Mouse (Mus musculus) embryonic facial prominence, embryonic 15.5 days (tissue): Measurements from ENCODE around the gene Rdh9. TPM values are rescaled to one million over a fixed set of nuclear protein-coding genes. Genes with fewer than 3 reads are reported as not detected.

Source experiments
- ATAC-seq: fragments of 200-750 bp; cut with Nextera tagmentation; 2 replicates; pipeline ENCODE4 v1.8.0; 2017; ENCODE audit warnings: low read depth, moderate TSS enrichment; ENCODE audit not compliant: insufficient number of reproducible peaks, low FRiP score, low TSS enrichment
- H3K27ac ChIP-seq: fragments of 300-500 bp; sonication (generic); replicated peaks from 2 replicates; pipeline ENCODE4 v1.5.1; 2015; ENCODE audit warnings: mild to moderate bottlenecking, inconsistent platforms
- H3K27me3 ChIP-seq: fragments of 300-500 bp; sonication (generic); 2 replicates; pipeline ENCODE4 v1.6.1; 2015; ENCODE audit warnings: inconsistent platforms
- H3K36me3 ChIP-seq: fragments of 300-500 bp; sonication (generic); 2 replicates; pipeline ENCODE4 v1.6.1; 2015; ENCODE audit warnings: mild to moderate bottlenecking, inconsistent platforms
- H3K4me1 ChIP-seq: fragments of 300-500 bp; sonication (generic); 2 replicates; pipeline ENCODE4 v1.6.1; 2015; ENCODE audit warnings: inconsistent platforms
- H3K4me2 ChIP-seq: fragments of 300-500 bp; sonication (generic); replicated peaks from 2 replicates; pipeline ENCODE4 v1.6.1; 2015; ENCODE audit warnings: mild to moderate bottlenecking, inconsistent platforms
- H3K4me3 ChIP-seq: fragments of 300-500 bp; sonication (generic); replicated peaks from 2 replicates; pipeline ENCODE4 v1.5.1; 2015; ENCODE audit warnings: mild to moderate bottlenecking, inconsistent platforms
- H3K9ac ChIP-seq: fragments of 300-500 bp; sonication (generic); 2 replicates; pipeline ENCODE4 v1.6.1; 2015; ENCODE audit warnings: inconsistent platforms
- H3K9me3 ChIP-seq: fragments of 300-500 bp; sonication (generic); replicated peaks from 2 replicates; pipeline ENCODE4 v1.6.1; 2016; ENCODE audit warnings: inconsistent platforms
- WGBS: fragments of 180-500 bp; shearing (Covaris S2); methylation state at CpG from one replicate; pipeline ENCODE4 v1.1.7; 2015; 5-methylcytosine and 5-hydroxymethylcytosine counted together
- polyA plus RNA-seq: library from polyadenylated mRNA; unstranded; fragments of >200 nt; fragmentation: Nextera tagmentation; extraction: Ambion mirVana; gene quantifications from 2 replicates; pipeline ENCODE4 v1.2.1, GENCODE M21; 2015

The Rdh9 gene
- not detected in 2 replicates for polyA plus RNA-seq

GRCm38 (mm10) chr10:127776011-127776410, at the start of gene Rdh9:
Gene Rdh9 (plus strand): TSS chr10:127776386.
- Histone ChIP-seq H3K9me3 (no peaks in the 10 kb centered on the region), H3K36me3 (no peaks in the 10 kb centered on the region), H3K27me3 (no peaks in the 10 kb centered on the region), H3K4me3 (no peak within 1 kb of the TSS), H3K9ac (no peak within 1 kb of the TSS), H3K27ac (no peak within 1 kb of the TSS), H3K4me2 (no peak within 1 kb of the TSS), H3K4me1 (no peaks in the 10 kb centered on the region)
- ATAC-seq, result no peak
- WGBS, result 86% methylated on average over 2 of the region's 2 CpGs

- H3K27me3 ChIP-seq, result peaks cover 9% of the 10 kb centered on the region
- H3K36me3 ChIP-seq, result no peaks in the 10 kb centered on the region
- 57% methylated on average over 8 of the region's 8 CpGs for WGBS
- no peak overlapping the region for H3K27ac ChIP-seq
- H3K9ac ChIP-seq, result no peak overlapping the region
- H3K4me2 ChIP-seq, result no peak overlapping the region
- no peak for ATAC-seq
- no peaks in the 10 kb centered on the region for H3K9me3 ChIP-seq
- no peak overlapping the region for H3K4me3 ChIP-seq
- H3K4me1 ChIP-seq, result peaks cover 5% of the 10 kb centered on the region; the same call in 1 of the 2 replicates
Observed at GRCm38 (mm10) chr10:127728437-127728836, 47.7 kb upstream of the Rdh9 start.

GRCm38 (mm10) chr10:127730285-127730932, 45.8 kb upstream of the Rdh9 start:
- no peaks in the 10 kb centered on the region for H3K9me3 ChIP-seq
- H3K4me3 ChIP-seq, result no peak overlapping the region
- 47% methylated on average over 11 of the region's 11 CpGs for WGBS
- ATAC-seq, result no peak
- peaks cover 9% of the 10 kb centered on the region for H3K27me3 ChIP-seq
- no peak overlapping the region for H3K27ac ChIP-seq
- H3K4me1 ChIP-seq, result peaks cover 5% of the 10 kb centered on the region; the same call in 1 of the 2 replicates
- no peak overlapping the region for H3K9ac ChIP-seq
- no peak overlapping the region for H3K4me2 ChIP-seq
- H3K36me3 ChIP-seq, result no peaks in the 10 kb centered on the region

- 26% methylated on average over 9 of the region's 9 CpGs for WGBS
- no peak overlapping the region for H3K27ac ChIP-seq
- no peak overlapping the region for H3K9ac ChIP-seq
- peaks cover 9% of the 10 kb centered on the region for H3K27me3 ChIP-seq
- H3K9me3 ChIP-seq, result no peaks in the 10 kb centered on the region
- ATAC-seq, result no peak
- no peak overlapping the region for H3K4me3 ChIP-seq
- H3K4me1 ChIP-seq, result peaks cover 5% of the 10 kb centered on the region; the same call in 1 of the 2 replicates
- H3K4me2 ChIP-seq, result no peak overlapping the region
- H3K36me3 ChIP-seq, result no peaks in the 10 kb centered on the region
Observed at GRCm38 (mm10) chr10:127730933-127731310, 45.3 kb upstream of the Rdh9 start.

GRCm38 (mm10) chr10:127731397-127731796, 44.8 kb upstream of the Rdh9 start:
- no peak overlapping the region for H3K4me2 ChIP-seq

GRCm38 (mm10) chr10:127734434-127734833, 41.8 kb upstream of the Rdh9 start:
- Histone ChIP-seq H3K27me3 (peaks cover 4% of the 10 kb centered on the region; the same call in 1 of the 2 replicates), H3K4me1 (peaks cover 10% of the 10 kb centered on the region; the same call in 1 of the 2 replicates), H3K9me3 (no peaks in the 10 kb centered on the region), H3K9ac (no peak overlapping the region), H3K36me3 (no peaks in the 10 kb centered on the region), H3K4me3 (no peak overlapping the region), H3K27ac (no peak overlapping the region), H3K4me2 (no peak overlapping the region)
- WGBS, result 32% methylated on average over 5 of the region's 5 CpGs
- ATAC-seq, result no peak

More at GRCm38 (mm10) chr10:127731397-127731796, 44.8 kb upstream of the Rdh9 start:
- Histone ChIP-seq H3K27ac (no peak overlapping the region), H3K9me3 (no peaks in the 10 kb centered on the region), H3K27me3 (peaks cover 9% of the 10 kb centered on the region), H3K9ac (no peak overlapping the region), H3K4me1 (peaks cover 5% of the 10 kb centered on the region; the same call in 1 of the 2 replicates), H3K36me3 (no peaks in the 10 kb centered on the region), H3K4me3 (no peak overlapping the region)
- no peak for ATAC-seq
- WGBS, result 34% methylated on average over 5 of the region's 5 CpGs

- H3K9me3 ChIP-seq, result no peaks in the 10 kb centered on the region
- no peak overlapping the region for H3K9ac ChIP-seq
- ATAC-seq, result no peak
Observed at GRCm38 (mm10) chr10:127736266-127736665, 39.9 kb upstream of the Rdh9 start.

GRCm38 (mm10) chr10:127736916-127737315, 39.3 kb upstream of the Rdh9 start:
- no peak for ATAC-seq

More at GRCm38 (mm10) chr10:127736266-127736665, 39.9 kb upstream of the Rdh9 start:
- Histone ChIP-seq H3K27me3 (peaks cover 2% of the 10 kb centered on the region; the same call in 1 of the 2 replicates), H3K4me2 (no peak overlapping the region), H3K36me3 (0 out of 2 replicates have a peak, but pooled peaks cover under 1% of the 10 kb centered on the region), H3K27ac (no peak overlapping the region), H3K4me3 (no peak overlapping the region), H3K4me1 (peaks cover 16% of the 10 kb centered on the region)
- 80% methylated on average over 2 of the region's 2 CpGs for WGBS

DNA sequence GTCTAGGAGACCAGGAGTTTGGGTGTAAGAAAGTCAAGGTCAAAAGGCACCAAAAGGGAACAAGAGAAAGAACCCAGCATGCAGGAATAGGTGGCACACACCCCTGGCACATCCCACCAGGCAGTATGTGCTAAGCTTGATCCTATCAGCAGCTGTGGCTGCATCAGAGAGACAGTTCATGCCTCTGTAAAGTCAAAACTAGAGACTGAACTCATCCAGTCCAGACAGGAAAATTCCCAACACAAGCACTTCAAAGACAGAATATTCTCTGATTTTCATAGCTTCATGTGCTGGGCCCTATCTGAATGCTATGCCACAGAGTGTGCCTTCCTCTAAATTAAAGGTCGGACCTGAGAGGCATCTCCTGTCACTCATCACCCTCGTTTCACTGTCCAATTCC, 38.6 kb upstream of the Rdh9 start:
- 25% methylated on average over 2 of the region's 2 CpGs for WGBS
- no peak overlapping the region for H3K4me3 ChIP-seq
- no peak overlapping the region for H3K9ac ChIP-seq
- peaks cover 13% of the 10 kb centered on the region for H3K36me3 ChIP-seq
- no peak overlapping the region for H3K27ac ChIP-seq
- H3K9me3 ChIP-seq, result no peaks in the 10 kb centered on the region
- H3K4me1 ChIP-seq, result peaks cover 16% of the 10 kb centered on the region
- no peaks in the 10 kb centered on the region; the same call in 1 of the 2 replicates for H3K27me3 ChIP-seq
- ATAC-seq, result no peak
- H3K4me2 ChIP-seq, result no peak overlapping the region

More at GRCm38 (mm10) chr10:127736916-127737315, 39.3 kb upstream of the Rdh9 start:
- no peak overlapping the region for H3K27ac ChIP-seq
- no peak overlapping the region for H3K9ac ChIP-seq
- 69% methylated on average over 4 of the region's 4 CpGs for WGBS
- no peaks in the 10 kb centered on the region; the same call in 1 of the 2 replicates for H3K27me3 ChIP-seq
- no peaks in the 10 kb centered on the region for H3K9me3 ChIP-seq
- no peak overlapping the region for H3K4me3 ChIP-seq
- no peak overlapping the region for H3K4me2 ChIP-seq
- peaks cover 16% of the 10 kb centered on the region for H3K4me1 ChIP-seq
- peaks cover 7% of the 10 kb centered on the region for H3K36me3 ChIP-seq

GRCm38 (mm10) chr10:127738151-127738882, 37.9 kb upstream of the Rdh9 start:
- H3K36me3 ChIP-seq, result peaks cover 21% of the 10 kb centered on the region
- H3K27ac ChIP-seq, result no peak overlapping the region
- no peaks in the 10 kb centered on the region for H3K9me3 ChIP-seq
- peak overlapping the region; percentile 62 for H3K4me2 ChIP-seq
- ATAC-seq, result no peak
- H3K9ac ChIP-seq, result no peak overlapping the region
- 0 out of 2 replicates have a peak overlapping the region, but pooled peaks have one; percentile 94 for H3K4me3 ChIP-seq
- WGBS, result 46% methylated on average over 13 of the region's 13 CpGs
- no peaks in the 10 kb centered on the region; the same call in 1 of the 2 replicates for H3K27me3 ChIP-seq
- peaks cover 16% of the 10 kb centered on the region for H3K4me1 ChIP-seq

DNA sequence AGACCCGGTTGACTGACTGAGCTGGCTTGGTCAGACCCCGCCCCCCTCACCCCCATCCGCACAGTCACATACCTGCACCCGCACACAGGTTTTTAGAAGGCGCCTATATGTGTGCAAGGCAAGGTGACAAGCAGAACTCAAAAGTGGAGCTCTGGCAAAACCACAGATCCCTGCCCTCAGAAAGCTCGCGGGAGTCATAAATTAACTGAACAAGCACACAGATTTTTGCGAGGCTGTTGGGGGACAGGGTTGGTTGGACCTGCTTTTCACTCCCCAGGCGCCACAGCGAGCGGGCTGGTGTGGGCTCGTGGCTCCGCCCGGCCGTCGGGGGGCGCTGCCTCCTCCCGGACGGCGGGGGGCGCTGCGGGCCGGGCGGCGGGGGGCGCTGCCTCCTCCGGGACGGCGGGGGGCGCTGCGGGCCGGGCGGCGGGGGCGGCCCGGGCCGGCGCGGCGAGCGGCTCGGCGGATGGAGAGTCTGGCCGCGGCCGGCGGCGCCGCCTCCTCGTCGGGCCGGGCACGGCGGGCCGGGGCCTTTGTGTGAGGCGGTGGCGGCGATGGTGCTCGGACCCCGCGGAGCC, 37.0 kb upstream of the Rdh9 start, which contains the start of gene Zbtb39:
Gene Zbtb39 (plus strand): TSS at position 456 of the 578 bp plus-strand sequence.
- H3K9me3 ChIP-seq, result no peaks in the 10 kb centered on the region
- peak; percentile 85 for ATAC-seq
- peak within 1 kb of the TSS; percentile 96 for H3K9ac ChIP-seq
- peak within 1 kb of the TSS; percentile 94 for H3K4me3 ChIP-seq
- H3K27ac ChIP-seq, result peak within 1 kb of the TSS; percentile 75
- 1% methylated on average over 57 of the region's 61 CpGs for WGBS
- no peaks in the 10 kb centered on the region; the same call in 1 of the 2 replicates for H3K27me3 ChIP-seq
- peak within 1 kb of the TSS; percentile 62 for H3K4me2 ChIP-seq
- peaks cover 16% of the 10 kb centered on the region for H3K4me1 ChIP-seq
- peaks cover 29% of the 10 kb centered on the region for H3K36me3 ChIP-seq
